Mouse (Mus musculus) MEL (cell line): ENCODE results near the gene Npas3.

Experiments
- CHD1 ChIP-seq: IDR thresholded peaks from 2 replicates; pipeline ENCODE4 v1.6.1; 2012; ENCODE audit warnings: low read depth, mild to moderate bottlenecking, inconsistent platforms, low read length, improper control_type of control experiment
- CTCF ChIP-seq, 3 experiments: IDR thresholded peaks in 2 of 3; conservative IDR thresholded peaks in 1 of 3; 2 replicates each; pipeline ENCODE4 v1.5.1; 2011 to 2012; ENCODE audit warnings: low read length in 3 of 3, low read depth in 2 of 3, mild to moderate bottlenecking in 2 of 3, improper control_type of control experiment in 1 of 3, inconsistent platforms in 1 of 3, mixed read lengths in 1 of 3, moderate library complexity in 1 of 3; ENCODE audit not compliant: control insufficient read depth in 1 of 3, insufficient read depth in 1 of 3, poor library complexity in 1 of 3, severe bottlenecking in 1 of 3
- ELF1 ChIP-seq: IDR thresholded peaks from 2 replicates; pipeline ENCODE4 v1.6.1; 2014; ENCODE audit warnings: low read depth, mild to moderate bottlenecking, inconsistent platforms, low read length, improper control_type of control experiment, moderate library complexity
- ETS1 ChIP-seq: IDR thresholded peaks from 2 replicates; pipeline ENCODE4 v1.6.1; 2012; ENCODE audit warnings: low read depth, mild to moderate bottlenecking, inconsistent platforms, low read length, improper control_type of control experiment, moderate library complexity
- MAZ ChIP-seq: IDR thresholded peaks from 2 replicates; pipeline ENCODE4 v1.6.1; 2012; ENCODE audit warnings: low read depth, mild to moderate bottlenecking, inconsistent platforms, low read length, improper control_type of control experiment
- MYB ChIP-seq: IDR thresholded peaks from 2 replicates; pipeline ENCODE4 v1.6.1; 2011; ENCODE audit warnings: mild to moderate bottlenecking, low read depth, low read length, improper control_type of control experiment
- POLR2A ChIP-seq, 2 experiments: IDR thresholded peaks; 2 replicates each; pipeline ENCODE4 v1.6.1; 2011 to 2012; ENCODE audit warnings: low read length in 2 of 2, mild to moderate bottlenecking in 2 of 2, control low read depth in 1 of 2, improper control_type of control experiment in 1 of 2, low read depth in 1 of 2, moderate library complexity in 1 of 2; ENCODE audit not compliant: control insufficient read depth in 1 of 2, insufficient read depth in 1 of 2, poor library complexity in 1 of 2
- ZNF384 ChIP-seq: IDR thresholded peaks from 2 replicates; pipeline ENCODE4 v1.6.1; 2012; ENCODE audit warnings: low read depth, mild to moderate bottlenecking, inconsistent platforms, low read length, improper control_type of control experiment

DNA sequence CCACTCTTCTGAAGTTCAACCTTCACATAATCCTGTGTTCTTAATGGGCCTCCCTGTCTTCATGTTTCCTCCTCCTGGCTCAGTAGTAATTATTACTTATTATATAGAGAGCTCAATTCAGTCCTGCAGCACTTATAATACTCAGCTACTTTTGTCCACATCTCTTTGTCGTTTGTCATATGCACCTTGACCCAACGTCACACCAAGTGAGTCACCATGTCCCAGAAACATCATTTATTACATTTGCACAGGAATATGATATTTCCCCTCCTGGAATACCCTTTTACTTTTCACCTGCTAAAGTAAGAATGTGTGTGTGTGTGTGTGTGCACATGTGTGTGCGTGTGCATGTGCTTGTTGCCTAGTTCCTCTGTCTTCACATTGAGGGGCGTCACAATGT, 161.2 kb downstream of the Npas3 start:
- no peak for TF ChIP-seq CHD1
- TF ChIP-seq MAZ: no peak
- no peak for TF ChIP-seq POLR2A (IDR thresholded peaks at IDR 0.05; ENCODE audit: control insufficient read depth in 1 of 2, insufficient read depth in 1 of 2, low read depth in 1 of 2, low read length in 2 of 2, poor library complexity in 1 of 2)
- no peak for TF ChIP-seq CTCF (IDR thresholded peaks at IDR 0.05 in 2 of 3, conservative IDR thresholded peaks at IDR 0.05 in 1 of 3; ENCODE audit: control insufficient read depth in 1 of 3, insufficient read depth in 1 of 3, low read depth in 2 of 3, low read length in 3 of 3, poor library complexity in 1 of 3, severe bottlenecking in 1 of 3)
- no peak for TF ChIP-seq MYB
- TF ChIP-seq ETS1: no peak
- no peak for TF ChIP-seq ZNF384
- TF ChIP-seq ELF1: no peak
